Mouse (Mus musculus) neural tube, embryonic 11.5 days (tissue): ENCODE results near the gene Pnck. TPM values are rescaled to one million over a fixed set of nuclear protein-coding genes. Genes with fewer than 3 reads are reported as not detected.

ENCODE experiments used
- ATAC-seq: fragments of 200-750 bp; cut with Nextera tagmentation; 2 replicates; pipeline ENCODE4 v1.8.0; 2017; ENCODE audit warnings: moderate number of reproducible peaks, mild to moderate bottlenecking, moderate TSS enrichment, moderate library complexity; ENCODE audit not compliant: insufficient read depth, low FRiP score, low TSS enrichment
- DNase-seq: peaks from one replicate; pipeline ENCODE4 v3.0.0-alpha.2; 2015; ENCODE audit warnings: low spot score
- H3K27ac ChIP-seq: fragments of 300-500 bp; sonication (generic); 2 replicates; pipeline ENCODE4 v1.5.1; 2014; ENCODE audit warnings: low read depth, mild to moderate bottlenecking, low read length
- H3K27me3 ChIP-seq: fragments of 300-500 bp; sonication (generic); 2 replicates; pipeline ENCODE4 v1.6.1; 2014; ENCODE audit warnings: mild to moderate bottlenecking, low read length, mixed read lengths; ENCODE audit not compliant: control insufficient read depth, insufficient read depth
- H3K36me3 ChIP-seq: fragments of 300-500 bp; sonication (generic); 2 replicates; pipeline ENCODE4 v1.6.1; 2014; ENCODE audit warnings: mild to moderate bottlenecking, low read length, moderate library complexity, mixed read lengths; ENCODE audit not compliant: control insufficient read depth, insufficient read depth
- H3K4me1 ChIP-seq: fragments of 300-500 bp; sonication (generic); 2 replicates; pipeline ENCODE4 v1.6.1; 2014; ENCODE audit warnings: low read length, mixed read lengths; ENCODE audit not compliant: control insufficient read depth, insufficient read depth
- H3K4me2 ChIP-seq: fragments of 300-500 bp; sonication (generic); 2 replicates; pipeline ENCODE4 v1.6.1; 2014; ENCODE audit warnings: low read depth, mild to moderate bottlenecking, moderate library complexity
- H3K4me3 ChIP-seq: fragments of 300-500 bp; sonication (generic); 2 replicates; pipeline ENCODE4 v1.5.1; 2014; ENCODE audit warnings: low read depth, low read length
- H3K9ac ChIP-seq: fragments of 300-500 bp; sonication (generic); 2 replicates; pipeline ENCODE4 v1.6.1; 2014; ENCODE audit warnings: mild to moderate bottlenecking, low read length
- H3K9me3 ChIP-seq: fragments of 300-500 bp; sonication (generic); 2 replicates; pipeline ENCODE4 v1.6.1; 2016; ENCODE audit warnings: low read length; ENCODE audit not compliant: control insufficient read depth
- WGBS: fragments of 180-500 bp; shearing (Covaris S2); extraction: QIAGEN DNeasy Blood & Tissue Kit; methylation state at CpG from one replicate; pipeline ENCODE4 v1.1.7; 2014; 5-methylcytosine and 5-hydroxymethylcytosine counted together
- polyA plus RNA-seq: library from polyadenylated mRNA; unstranded; fragments of >200 nt; fragmentation: Nextera tagmentation; extraction: Ambion mirVana; gene quantifications from 2 replicates; pipeline ENCODE4 v1.2.1, GENCODE M21; 2014

The Pnck gene
- polyA plus RNA-seq, 1 experiment from 2014 or later, result 13.3 TPM

GRCm38 (mm10) chrX:73655529-73655928, 4.4 kb downstream of the Pnck start:
- Histone ChIP-seq H3K4me3 (no peak overlapping the region), H3K36me3 (no peaks in the 10 kb centered on the region), H3K27ac (no peak overlapping the region), H3K9ac (no peak overlapping the region), H3K27me3 (no peaks in the 10 kb centered on the region), H3K9me3 (no peaks in the 10 kb centered on the region), H3K4me1 (no peaks in the 10 kb centered on the region), H3K4me2 (no peak overlapping the region)
- 80% methylated on average over 3 of the region's 3 CpGs for whole genome bisulfite sequencing
- ATAC-seq (no peak), DNase-seq (no peak)

DNA sequence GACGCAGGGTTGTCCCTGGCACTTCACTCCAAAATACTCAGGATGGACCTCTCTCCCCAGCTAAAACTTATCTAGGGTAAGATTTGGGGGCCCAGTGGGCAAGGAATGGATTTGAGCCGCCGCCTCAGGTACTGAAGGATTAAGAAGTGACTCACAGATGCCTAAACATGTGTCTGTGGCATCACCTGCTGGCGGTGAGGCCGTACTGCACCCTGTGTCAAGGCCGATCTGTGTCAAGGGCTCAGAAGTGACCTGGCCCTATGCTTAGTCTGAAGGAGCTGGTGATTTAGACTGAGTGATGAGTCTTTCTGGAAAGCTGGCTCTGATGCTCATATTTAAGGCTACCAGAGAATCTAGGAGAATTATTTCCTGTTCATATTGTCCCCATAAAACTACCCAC, 5.7 kb downstream of the Pnck start:
- H3K36me3 ChIP-seq, result no peaks in the 10 kb centered on the region
- ATAC-seq, result no peak
- H3K9ac ChIP-seq, result no peak overlapping the region
- no peaks in the 10 kb centered on the region for H3K4me1 ChIP-seq
- 15% methylated on average over 6 of the region's 6 CpGs for WGBS
- H3K27me3 ChIP-seq, result no peaks in the 10 kb centered on the region
- H3K9me3 ChIP-seq, result no peaks in the 10 kb centered on the region
- H3K27ac ChIP-seq, result no peak overlapping the region
- H3K4me3 ChIP-seq, result no peak overlapping the region
- H3K4me2 ChIP-seq, result no peak overlapping the region
- peak; percentile 74 for DNase-seq

GRCm38 (mm10) chrX:73653392-73653791, 6.5 kb downstream of the Pnck start:
- H3K9me3 ChIP-seq, result no peaks in the 10 kb centered on the region
- H3K36me3 ChIP-seq, result no peaks in the 10 kb centered on the region
- no peaks in the 10 kb centered on the region for H3K27me3 ChIP-seq
- H3K4me2 ChIP-seq, result no peak overlapping the region
- H3K9ac ChIP-seq, result no peak overlapping the region
- DNase-seq (no peak), ATAC-seq (no peak)
- 81% methylated on average over 6 of the region's 6 CpGs for WGBS
- H3K4me3 ChIP-seq, result no peak overlapping the region
- no peak overlapping the region for H3K27ac ChIP-seq
- H3K4me1 ChIP-seq, result no peaks in the 10 kb centered on the region

DNA sequence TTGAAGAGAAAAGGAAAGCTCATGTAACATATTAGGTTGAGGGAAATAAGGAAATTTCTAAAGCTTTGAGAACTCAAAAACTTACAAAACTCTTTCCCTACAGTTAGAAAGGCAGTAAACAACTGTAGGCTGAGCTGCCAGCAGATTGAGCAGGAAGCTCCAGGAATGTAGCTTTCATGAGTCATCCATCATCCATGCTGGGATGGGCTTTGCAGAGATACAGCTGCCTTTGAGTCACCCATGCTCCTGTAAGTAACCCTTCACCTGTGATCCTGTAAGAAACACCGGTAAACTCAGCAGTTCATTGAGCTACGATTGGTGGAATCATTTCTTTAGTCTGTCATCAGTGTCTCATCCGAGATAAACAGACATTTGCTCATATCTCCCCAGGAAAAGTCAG, 9.0 kb downstream of the Pnck start:
- ATAC-seq (no peak), DNase-seq (no peak)
- H3K4me2 ChIP-seq, result no peak overlapping the region
- no peak overlapping the region for H3K9ac ChIP-seq
- no peaks in the 10 kb centered on the region for H3K27me3 ChIP-seq
- WGBS, result 74% methylated on average over 3 of the region's 3 CpGs
- H3K9me3 ChIP-seq, result no peaks in the 10 kb centered on the region
- no peak overlapping the region for H3K4me3 ChIP-seq
- H3K36me3 ChIP-seq, result no peaks in the 10 kb centered on the region
- H3K27ac ChIP-seq, result no peak overlapping the region
- no peaks in the 10 kb centered on the region for H3K4me1 ChIP-seq

DNA sequence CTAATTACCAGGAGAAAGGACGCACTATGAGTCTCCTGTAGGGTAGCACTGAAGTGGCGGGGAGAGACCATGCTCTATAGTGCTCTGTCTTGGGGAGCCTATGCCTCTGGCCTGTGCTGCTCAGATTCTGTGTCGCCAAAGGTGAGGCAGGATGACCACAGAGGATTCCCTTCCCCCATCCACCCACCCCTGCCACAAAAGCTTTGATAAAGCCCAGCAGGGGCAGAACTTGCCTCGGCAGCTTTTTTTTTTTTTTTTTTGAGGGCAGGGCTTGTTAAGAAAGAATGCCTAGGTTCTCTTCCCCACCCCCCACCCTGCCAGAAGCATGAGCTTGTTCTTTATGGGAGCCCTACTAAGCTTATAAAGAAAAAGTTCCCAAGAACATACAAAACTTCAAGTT, 14.8 kb downstream of the Pnck start:
- no peak overlapping the region for H3K27ac ChIP-seq
- H3K4me1 ChIP-seq, result no peaks in the 10 kb centered on the region
- 35% methylated on average over 4 of the region's 4 CpGs for WGBS
- DNase-seq (no peak), ATAC-seq (no peak)
- no peaks in the 10 kb centered on the region for H3K9me3 ChIP-seq
- no peak overlapping the region for H3K9ac ChIP-seq
- peaks cover 9% of the 10 kb centered on the region for H3K27me3 ChIP-seq
- no peak overlapping the region for H3K4me3 ChIP-seq
- H3K4me2 ChIP-seq, result no peak overlapping the region
- no peaks in the 10 kb centered on the region for H3K36me3 ChIP-seq

GRCm38 (mm10) chrX:73639901-73640469, 19.9 kb downstream of the Pnck start:
- Histone ChIP-seq H3K27ac (no peak overlapping the region), H3K9me3 (no peaks in the 10 kb centered on the region), H3K4me1 (no peaks in the 10 kb centered on the region), H3K9ac (no peak overlapping the region), H3K4me3 (peak overlapping the region; percentile 26), H3K4me2 (peak overlapping the region; percentile 52), H3K36me3 (no peaks in the 10 kb centered on the region), H3K27me3 (peaks cover 40% of the 10 kb centered on the region)
- 22% methylated on average over 35 of the region's 41 CpGs for WGBS
- DNase-seq (no peak), ATAC-seq (peak; percentile 42)

GRCm38 (mm10) chrX:73639255-73639675, 20.7 kb downstream of the Pnck start, which contains the start of gene Dusp9:
TSS of gene Dusp9 (plus strand) at chrX:73639419.
- no peak within 1 kb of the TSS for H3K27ac ChIP-seq
- peak; percentile 61 for ATAC-seq
- no peaks in the 10 kb centered on the region for H3K36me3 ChIP-seq
- 22% methylated on average over 28 of the region's 28 CpGs for WGBS
- peak within 1 kb of the TSS; percentile 29 for H3K9ac ChIP-seq
- DNase-seq, result peak; percentile 63
- H3K9me3 ChIP-seq, result no peaks in the 10 kb centered on the region
- H3K4me3 ChIP-seq, result peak within 1 kb of the TSS; percentile 26
- H3K27me3 ChIP-seq, result peaks cover 44% of the 10 kb centered on the region
- no peaks in the 10 kb centered on the region for H3K4me1 ChIP-seq
- peak within 1 kb of the TSS; percentile 52 for H3K4me2 ChIP-seq

DNA sequence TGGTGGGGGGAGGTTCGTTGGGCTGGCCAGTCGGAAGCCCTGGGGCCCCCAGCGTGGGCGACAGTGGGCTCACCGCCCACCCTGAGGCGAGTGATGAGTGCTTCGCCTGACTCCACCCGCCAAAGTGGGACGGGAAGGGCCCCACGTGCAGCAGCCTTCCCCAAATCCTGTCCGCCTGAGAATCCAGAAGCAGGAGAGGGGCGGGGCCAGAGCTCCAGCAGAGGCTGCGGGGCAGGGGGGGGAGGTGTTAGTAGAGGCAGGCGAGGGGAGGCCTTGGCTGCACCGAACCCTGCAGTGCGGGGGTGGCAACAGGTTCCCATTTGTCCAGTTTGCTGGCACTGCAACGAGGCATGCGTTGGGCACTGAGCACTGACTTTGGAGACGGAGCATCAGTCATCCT, 22.5 kb downstream of the Pnck start:
- no peaks in the 10 kb centered on the region for H3K9me3 ChIP-seq
- H3K4me1 ChIP-seq, result no peaks in the 10 kb centered on the region
- ATAC-seq (no peak), DNase-seq (no peak)
- H3K27me3 ChIP-seq, result peaks cover 44% of the 10 kb centered on the region
- H3K4me3 ChIP-seq, result peak overlapping the region; percentile 23
- no peaks in the 10 kb centered on the region for H3K36me3 ChIP-seq
- H3K9ac ChIP-seq, result no peak overlapping the region
- no peak overlapping the region for H3K27ac ChIP-seq
- WGBS, result 15% methylated on average over 19 of the region's 19 CpGs
- peak overlapping the region; percentile 37 for H3K4me2 ChIP-seq

DNA sequence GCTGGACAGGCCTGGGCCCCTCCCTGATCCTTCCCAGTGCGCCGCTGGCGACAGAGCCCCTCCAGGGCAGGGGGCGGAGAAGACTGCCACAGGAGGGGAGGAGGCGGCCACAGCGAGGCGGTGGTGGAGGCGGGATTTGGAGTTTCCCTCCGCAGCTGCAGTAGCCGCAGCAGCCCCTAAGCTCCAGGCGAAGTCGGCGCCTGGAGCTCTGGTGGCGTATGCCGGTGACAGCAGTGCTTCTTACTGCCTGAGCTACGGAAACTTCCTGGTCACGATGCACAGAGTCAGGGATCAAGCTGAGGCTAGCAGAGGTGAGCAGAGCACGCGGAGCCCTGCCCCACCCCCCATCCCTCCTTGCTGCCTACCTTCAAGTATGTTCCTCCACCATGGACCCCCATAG, 24.5 kb downstream of the Pnck start:
- no peak overlapping the region for H3K9ac ChIP-seq
- WGBS, result 22% methylated on average over 6 of the region's 19 CpGs
- ATAC-seq, result no peak
- no peak for DNase-seq
- H3K27ac ChIP-seq, result no peak overlapping the region
- no peak overlapping the region for H3K4me3 ChIP-seq
- no peaks in the 10 kb centered on the region for H3K36me3 ChIP-seq
- H3K9me3 ChIP-seq, result no peaks in the 10 kb centered on the region
- H3K27me3 ChIP-seq, result peaks cover 37% of the 10 kb centered on the region
- no peaks in the 10 kb centered on the region for H3K4me1 ChIP-seq
- H3K4me2 ChIP-seq, result 0 out of 2 replicates have a peak overlapping the region, but pooled peaks have one; percentile 20
